Mouse (Mus musculus) heart, embryonic 16.5 days (tissue): ENCODE measurements around the gene Olfr1321. TPM values are rescaled to one million over a fixed set of nuclear protein-coding genes. Genes with fewer than 3 reads are reported as not detected.

ENCODE experiments used
- ATAC-seq: fragments of 200-750 bp; cut with Nextera tagmentation; replicated peaks from 2 replicates; pipeline ENCODE4 v1.8.0; 2017; ENCODE audit warnings: moderate number of reproducible peaks; ENCODE audit not compliant: insufficient read depth, low FRiP score; ENCODE audit errors: extremely low read depth
- H3K27ac ChIP-seq: fragments of 300-500 bp; sonication (generic); 2 replicates; pipeline ENCODE4 v1.5.1; 2014; ENCODE audit warnings: mild to moderate bottlenecking, low read length, control low read depth, moderate library complexity
- H3K27me3 ChIP-seq: fragments of 300-500 bp; sonication (generic); 2 replicates; pipeline ENCODE4 v1.6.1; 2014; ENCODE audit warnings: low read length, mixed read lengths; ENCODE audit not compliant: control insufficient read depth, insufficient read depth
- H3K36me3 ChIP-seq: fragments of 300-500 bp; sonication (generic); 2 replicates; pipeline ENCODE4 v1.6.1; 2014; ENCODE audit not compliant: control insufficient read depth, insufficient read depth
- H3K4me1 ChIP-seq: fragments of 300-500 bp; sonication (generic); 2 replicates; pipeline ENCODE4 v1.6.1; 2014; ENCODE audit warnings: low read length, mixed read lengths; ENCODE audit not compliant: control insufficient read depth, insufficient read depth
- H3K4me2 ChIP-seq: fragments of 300-500 bp; sonication (generic); 2 replicates; pipeline ENCODE4 v1.6.1; 2014; ENCODE audit warnings: low read depth, mild to moderate bottlenecking, control low read depth, low read length
- H3K4me3 ChIP-seq: fragments of 300-500 bp; sonication (generic); 2 replicates; pipeline ENCODE4 v1.5.1; 2014; ENCODE audit warnings: mild to moderate bottlenecking, control low read depth, low read length
- H3K9ac ChIP-seq: fragments of 300-500 bp; sonication (generic); 2 replicates; pipeline ENCODE4 v1.6.1; 2014; ENCODE audit warnings: low read length, control low read depth
- H3K9me3 ChIP-seq: fragments of 300-500 bp; sonication (generic); replicated peaks from 2 replicates; pipeline ENCODE4 v1.6.1; 2016; ENCODE audit warnings: low read length; ENCODE audit not compliant: control insufficient read depth
- WGBS: fragments of 180-500 bp; shearing (Covaris S2); extraction: QIAGEN DNeasy Blood & Tissue Kit; methylation state at CpG from one replicate; pipeline ENCODE4 v1.1.7; 2014; 5-methylcytosine and 5-hydroxymethylcytosine counted together
- polyA plus RNA-seq: library from polyadenylated mRNA; unstranded; fragments of >200 nt; fragmentation: Nextera tagmentation; extraction: Ambion mirVana; gene quantifications from 2 replicates; pipeline ENCODE4 v1.2.1, GENCODE M21; 2015

Olfr1321 gene
- not detected in 2 replicates for polyA plus RNA-seq

DNA sequence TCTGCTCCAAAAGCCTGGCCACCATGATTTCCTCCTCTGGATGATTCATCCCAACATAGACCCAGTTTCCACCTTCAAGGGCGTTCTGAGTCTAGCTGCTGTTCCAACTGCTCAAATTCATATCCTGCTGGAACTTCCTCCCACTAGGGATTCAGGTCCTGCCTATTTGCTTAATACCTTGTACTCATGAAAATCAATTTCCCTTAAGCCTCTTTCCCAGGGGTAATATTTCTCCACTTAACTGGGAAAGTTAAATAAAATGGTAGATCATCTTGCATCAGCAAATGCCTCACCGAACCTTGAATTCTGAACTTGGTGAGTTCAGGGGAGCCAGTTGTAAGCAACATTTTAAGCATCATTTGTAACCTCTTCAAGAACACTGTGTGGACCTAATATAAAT, at the start of gene Olfr1321:
TSS of gene Olfr1321 (minus strand) at position 101 of the 400 bp plus-strand sequence.
- Histone ChIP-seq H3K4me1 (no peaks in the 10 kb centered on the region), H3K4me2 (no peak within 1 kb of the TSS), H3K27me3 (no peaks in the 10 kb centered on the region), H3K36me3 (no peaks in the 10 kb centered on the region), H3K27ac (no peak within 1 kb of the TSS), H3K4me3 (no peak within 1 kb of the TSS), H3K9ac (no peak within 1 kb of the TSS), H3K9me3 (no peaks in the 10 kb centered on the region)
- ATAC-seq: no peak
- 65% methylated on average over 2 of the region's 2 CpGs for WGBS

DNA sequence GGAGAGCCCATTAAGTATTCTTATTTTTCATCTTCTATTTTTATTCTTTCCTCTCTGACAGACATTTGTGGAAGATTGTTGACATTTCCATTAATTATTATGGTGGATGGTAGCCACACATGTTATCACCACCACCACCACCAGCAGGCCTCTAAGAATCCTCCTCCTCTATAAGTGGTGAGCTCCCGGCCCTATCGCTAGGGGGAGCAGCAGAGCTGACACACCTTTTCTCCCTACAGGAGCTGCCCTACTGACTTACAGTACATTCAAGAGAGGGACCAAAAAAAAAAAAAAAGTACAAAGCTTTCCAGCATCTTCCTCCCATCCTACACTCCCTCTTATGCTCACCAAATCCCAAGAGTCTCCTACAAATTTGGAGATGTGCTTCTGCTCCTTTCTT, 36.0 kb upstream of the Olfr1321 start:
- no peaks in the 10 kb centered on the region for H3K4me1 ChIP-seq
- no peaks in the 10 kb centered on the region for H3K36me3 ChIP-seq
- H3K27me3 ChIP-seq: no peaks in the 10 kb centered on the region
- no peak overlapping the region for H3K4me3 ChIP-seq
- H3K4me2 ChIP-seq: no peak overlapping the region
- no peak overlapping the region for H3K27ac ChIP-seq
- ATAC-seq: no peak
- no peaks in the 10 kb centered on the region for H3K9me3 ChIP-seq
- H3K9ac ChIP-seq: no peak overlapping the region
- WGBS: 28% methylated on average over 2 of the region's 2 CpGs

DNA sequence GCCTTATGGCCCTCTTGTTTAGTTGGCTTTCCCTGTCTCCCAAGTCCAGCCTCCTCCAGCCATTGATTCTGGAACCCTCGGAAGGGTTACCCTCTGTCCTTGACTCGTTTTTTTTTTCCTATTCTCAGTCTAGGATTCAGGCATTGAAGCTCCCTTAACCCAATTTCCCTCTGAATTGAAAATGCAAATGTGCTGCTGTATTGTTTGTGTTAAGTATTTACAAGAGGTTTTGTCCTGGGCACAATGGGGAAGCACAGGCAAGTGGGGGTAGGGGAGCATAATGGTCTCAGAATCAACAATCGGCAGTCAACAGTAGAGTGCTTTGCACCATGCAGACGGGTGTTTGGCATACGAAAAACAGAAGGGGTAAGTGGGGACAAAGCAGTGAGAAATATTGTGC, 10.3 kb upstream of the Olfr1321 start:
- ATAC-seq: no peak
- H3K27me3 ChIP-seq: no peaks in the 10 kb centered on the region

More for the DNA sequence above, 10.3 kb upstream of the Olfr1321 start:
- Histone ChIP-seq H3K4me1 (no peaks in the 10 kb centered on the region), H3K9ac (no peak overlapping the region), H3K4me3 (no peak overlapping the region), H3K4me2 (no peak overlapping the region), H3K27ac (no peak overlapping the region), H3K9me3 (no peaks in the 10 kb centered on the region), H3K36me3 (no peaks in the 10 kb centered on the region)
- 47% methylated on average over 5 of the region's 5 CpGs for whole genome bisulfite sequencing

Other genes starting within 250 kb of the Olfr1321 start
- not detected in 2 replicates for gene Olfr1320, start 62.7 kb downstream of the Olfr1321 start, polyA plus RNA-seq
- 5.2 and 5.7 TPM in 2 replicates for gene Igsf1, start 62.7 kb upstream of the Olfr1321 start, polyA plus RNA-seq
- not detected in 2 replicates for gene Olfr1322, start 156.4 kb upstream of the Olfr1321 start, polyA plus RNA-seq